Mouse (Mus musculus) neural tube, embryonic 15.5 days (tissue): ENCODE measurements around the gene Tspoap1. TPM values are rescaled to one million over a fixed set of nuclear protein-coding genes. Genes with fewer than 3 reads are reported as not detected.

Experiments
- microRNA counts: library from miRNA; unstranded; fragments of <30 nt; microRNA quantifications from one replicate; lab custom pipeline; 2016
- microRNA-seq: library from miRNA; unstranded; fragments of <30 nt; microRNA quantifications from one replicate; pipeline ENCODE4, GENCODE M21; 2017
- polyA plus RNA-seq: library from polyadenylated mRNA; unstranded; fragments of >200 nt; fragmentation: Nextera tagmentation; extraction: Ambion mirVana; gene quantifications from 2 replicates; pipeline ENCODE4 v1.2.1, GENCODE M21; 2015

Gene Tspoap1
- polyA plus RNA-seq, 1 experiment from 2014 or later, result 43.8 TPM

MicroRNAs within 50 kb of the gene (microRNA counts, 519-probe panel; counts per million panel counts)
- microRNA mmu-miR-142-3p (lab: Ali Mortazavi, UCI) (3,709 counts per million, percentile 88 among the panel's probes with 10 or more counts), microRNA mmu-miR-142-5p (lab: Ali Mortazavi, UCI) (3,270 counts per million, percentile 79 among the panel's probes with 10 or more counts)

Small RNAs within 50 kb of the gene (microRNA-seq; reads per million reads assigned to microRNA genes)
- gene Mir142, result not detected
- not detected for gene Mir142b

Other genes starting within 250 kb of the Tspoap1 start
- not detected in 2 replicates for gene Gm11492, start 193.9 kb upstream of the Tspoap1 start, polyA plus RNA-seq
- gene Sept4, start 191.6 kb upstream of the Tspoap1 start, polyA plus RNA-seq, result 34.6 and 38.3 TPM in 2 replicates
- gene Mtmr4, start 168.4 kb upstream of the Tspoap1 start, polyA plus RNA-seq, result 41.0 and 42.8 TPM in 2 replicates
- gene Hsf5, start 143.4 kb upstream of the Tspoap1 start, polyA plus RNA-seq, result 0.38 and 0.49 TPM in 2 replicates
- gene Rnf43, start 97.8 kb upstream of the Tspoap1 start, polyA plus RNA-seq, result 0.54 and 2.6 TPM in 2 replicates
- 129 and 144 TPM in 2 replicates for gene Supt4a, start 23.0 kb upstream of the Tspoap1 start, polyA plus RNA-seq
- gene Mpo, start 33.0 kb downstream of the Tspoap1 start, polyA plus RNA-seq, result 0.51 and 2.5 TPM in 2 replicates
- gene Lpo, start 67.7 kb downstream of the Tspoap1 start, polyA plus RNA-seq, result 1.0 and 2.7 TPM in 2 replicates
- gene Mks1, start 92.7 kb downstream of the Tspoap1 start, polyA plus RNA-seq, result 12.1 and 12.4 TPM in 2 replicates
- 0.28 and 0.42 TPM in 2 replicates for gene Epx, start 115.0 kb downstream of the Tspoap1 start, polyA plus RNA-seq
- not detected in 2 replicates for gene Olfr462, start 131.7 kb downstream of the Tspoap1 start, polyA plus RNA-seq
- gene Olfr463, start 136.8 kb downstream of the Tspoap1 start, polyA plus RNA-seq, result not detected in 2 replicates
- gene Olfr464, start 160.4 kb downstream of the Tspoap1 start, polyA plus RNA-seq, result 0.08 and 0.13 TPM in 2 replicates
- 57.6 and 76.0 TPM in 2 replicates for gene Dynll2, start 227.0 kb downstream of the Tspoap1 start, polyA plus RNA-seq